Mouse (Mus musculus) thymus, postnatal 25 days (tissue): ENCODE measurements around the gene Ldlrap1.

Experiments
- DNase-seq: peaks from one replicate; pipeline ENCODE4 v3.0.0; 2022

Ldlrap1 gene

DNA sequence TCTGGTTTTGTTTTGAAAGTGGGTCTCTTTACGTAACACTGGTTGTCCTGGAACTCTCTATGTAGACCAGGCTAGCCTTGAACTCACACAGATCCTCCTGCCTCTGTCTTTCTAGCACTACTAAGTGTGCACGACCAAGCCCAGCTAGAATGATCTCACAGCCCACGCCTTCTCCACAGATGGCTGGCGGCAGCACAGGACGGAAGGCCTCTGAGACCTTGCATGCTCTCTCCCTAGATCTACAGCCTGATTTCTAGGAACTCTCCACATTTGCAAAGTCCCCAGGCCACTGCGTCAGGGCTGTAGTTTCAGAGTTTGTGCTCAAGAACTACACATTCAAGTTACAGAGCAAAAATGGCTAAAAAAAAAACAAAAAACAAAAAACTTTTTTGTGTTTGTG, 6.3 kb upstream of the Ldlrap1 start:
- DNase-seq, result no peak

DNA sequence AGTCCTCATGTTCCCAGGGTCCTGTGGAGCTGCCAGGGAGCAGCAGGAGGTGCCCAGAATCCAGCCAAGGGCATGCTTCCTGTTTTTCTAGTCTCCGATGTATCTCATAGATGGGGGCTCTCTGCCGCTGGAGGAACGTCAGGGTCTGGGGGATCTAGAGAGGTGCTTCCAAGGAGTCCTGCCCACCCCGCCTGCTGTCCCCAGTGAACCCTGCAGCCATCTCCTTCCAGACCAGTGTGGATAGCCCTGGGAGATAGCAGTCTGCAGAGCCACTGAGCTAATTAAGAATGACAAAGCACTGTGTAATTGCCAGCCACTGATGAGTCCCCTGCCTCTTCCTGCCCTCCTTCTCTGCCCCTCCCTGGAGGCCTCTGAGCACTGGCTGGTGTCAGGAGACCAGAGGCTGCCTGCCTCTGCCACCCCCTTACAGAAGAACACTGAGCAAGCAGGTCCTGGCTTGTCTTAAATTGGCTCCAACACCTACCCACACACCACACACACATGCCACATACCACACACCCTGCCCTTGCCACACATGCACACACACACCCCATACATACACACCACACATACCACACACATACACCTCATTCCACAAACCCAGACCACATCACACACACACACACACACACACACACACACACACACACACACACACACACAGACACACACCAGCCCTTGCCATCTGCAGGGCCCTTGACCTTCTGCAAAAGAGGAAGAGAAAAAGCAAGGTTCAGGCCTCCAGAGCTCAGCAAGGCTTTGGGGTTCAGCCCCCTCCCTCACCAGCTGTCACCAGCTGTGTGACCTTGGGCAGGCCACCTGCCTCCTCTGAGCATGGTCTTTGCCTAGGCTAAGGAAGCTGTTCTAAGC, 5.2 kb upstream of the Ldlrap1 start:
- DNase-seq, result peak; percentile 69

DNA sequence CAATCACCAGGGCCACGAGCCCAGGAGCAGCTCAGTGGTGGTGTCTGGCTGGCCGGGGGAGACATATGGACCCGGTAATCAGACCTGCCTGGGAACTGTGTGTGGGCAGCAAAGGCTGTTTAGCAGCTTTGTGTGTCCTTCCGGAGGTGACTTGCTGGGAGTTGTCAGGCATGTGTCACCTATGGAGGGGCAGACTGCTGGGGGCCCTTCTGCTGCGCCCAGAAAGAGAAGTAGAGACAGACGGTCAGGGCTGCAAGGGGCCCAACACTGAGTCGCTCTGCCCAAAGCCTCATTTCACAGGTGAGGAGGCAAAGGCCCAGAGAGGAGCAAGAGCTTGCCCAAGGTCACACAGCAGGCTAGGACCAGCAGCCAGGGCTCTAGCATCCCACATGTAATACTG, 2.1 kb upstream of the Ldlrap1 start:
- DNase-seq, result no peak

DNA sequence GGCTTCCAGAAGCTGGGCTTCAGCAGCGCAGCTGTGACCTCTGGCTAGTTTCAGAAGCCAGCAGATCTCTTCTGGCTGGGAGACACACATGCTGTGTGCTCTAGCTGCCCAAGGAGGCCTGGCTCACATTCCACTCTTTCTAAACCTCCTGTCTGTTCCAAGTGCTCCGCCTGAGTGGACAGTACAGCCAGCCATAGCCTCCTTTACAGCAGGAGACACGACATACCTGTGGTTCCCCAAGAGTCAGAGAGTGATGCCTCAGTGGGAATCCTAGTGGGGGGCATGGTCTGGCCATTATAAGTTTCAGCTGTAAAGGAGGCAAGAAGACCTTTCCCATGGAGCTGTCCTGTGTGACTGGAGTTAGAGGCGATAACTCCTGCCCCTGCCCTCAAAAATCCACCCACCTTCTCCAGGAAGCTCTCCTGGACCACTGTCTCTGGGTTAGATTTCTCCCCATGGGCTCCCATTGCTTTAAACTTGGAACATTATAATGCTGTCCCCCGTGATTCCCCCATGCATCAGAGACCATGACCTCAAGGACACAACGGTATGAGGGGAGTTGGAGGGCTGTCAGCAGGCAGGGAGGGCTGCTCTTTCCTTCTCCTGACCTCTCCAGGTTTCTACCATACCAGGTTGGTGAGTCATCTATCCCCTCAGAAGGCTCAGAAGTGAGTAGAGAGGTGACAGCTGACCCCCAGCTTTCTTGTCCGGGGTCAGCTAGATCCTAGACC, 1.4 kb upstream of the Ldlrap1 start:
- DNase-seq, result no peak

DNA sequence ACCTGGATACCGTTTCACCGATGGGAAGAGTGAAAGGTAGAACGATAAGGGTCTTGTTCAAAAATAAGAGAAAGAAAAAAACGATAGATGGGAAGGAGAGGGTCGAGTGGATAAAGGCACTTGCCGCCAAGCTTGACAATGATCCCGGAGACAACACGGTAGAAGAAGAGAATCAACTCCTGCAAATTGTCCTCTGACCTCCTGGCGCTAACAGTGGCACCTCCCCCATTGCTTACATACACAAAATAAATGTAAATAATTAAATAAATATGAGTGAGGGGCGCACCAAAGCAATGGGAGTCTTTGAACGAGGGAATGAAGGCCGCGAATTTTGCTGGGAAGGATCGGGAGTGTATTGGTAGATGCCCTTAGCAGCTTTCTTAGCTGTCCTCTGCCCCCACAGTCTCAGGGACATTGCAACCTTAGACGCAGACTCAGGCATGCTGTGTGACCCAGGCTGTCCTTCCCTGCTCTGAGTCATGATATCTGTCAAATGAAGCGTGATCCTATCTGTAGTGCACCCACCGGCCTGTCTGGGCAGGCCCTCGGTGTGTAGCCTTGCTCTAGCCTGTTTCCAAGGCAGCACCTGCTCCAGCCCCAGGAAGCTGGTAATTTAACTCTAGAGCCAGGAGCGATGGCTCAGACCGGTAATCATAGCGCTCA, 533 bp upstream of the Ldlrap1 start:
- no peak for DNase-seq

DNA sequence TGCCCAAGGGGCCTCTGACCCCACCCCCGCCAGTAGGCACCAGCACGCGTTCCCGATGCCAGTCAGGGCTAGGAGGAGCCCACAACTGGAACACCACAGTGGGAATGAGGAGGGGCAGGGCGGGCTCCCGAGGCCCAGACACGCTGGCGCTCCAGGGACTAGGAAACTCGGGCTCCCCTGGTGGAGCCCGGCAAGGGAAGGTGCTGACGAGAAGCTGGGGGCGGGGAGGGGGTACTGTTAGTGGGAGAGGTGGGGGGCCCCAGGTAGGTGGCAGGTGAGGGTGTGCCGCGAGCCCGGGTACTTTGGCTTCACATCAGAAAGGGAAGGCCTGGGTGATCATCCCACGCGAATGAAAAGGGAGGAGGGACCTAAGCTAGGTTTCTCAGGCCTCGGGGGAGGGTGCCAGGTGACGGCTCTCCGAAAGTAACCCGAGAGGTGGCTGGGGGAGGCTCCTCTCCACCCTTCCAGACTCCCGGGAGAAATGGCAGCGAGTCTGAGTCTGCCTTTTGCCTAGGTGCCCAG, 859 bp downstream of the Ldlrap1 start:
- DNase-seq, result peak; percentile 33

DNA sequence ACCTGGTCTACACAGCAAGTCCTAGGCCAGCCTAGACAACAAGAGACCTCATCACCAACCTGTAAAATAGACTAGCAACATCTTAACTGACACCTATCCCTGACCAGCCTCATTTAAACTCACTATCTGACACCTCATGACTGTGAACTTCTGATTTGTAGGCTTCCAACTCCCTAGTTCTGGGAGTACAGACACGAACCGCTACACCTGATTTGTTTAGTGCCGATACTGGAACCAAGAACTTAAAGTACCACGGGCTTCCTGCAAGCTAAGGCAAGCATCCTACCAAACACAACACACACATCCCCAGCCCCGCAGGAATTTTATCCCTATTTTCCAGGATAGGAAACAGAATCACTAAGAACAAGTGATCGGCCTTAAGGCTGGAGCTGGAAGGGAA, 1.5 kb downstream of the Ldlrap1 start:
- no peak for DNase-seq

DNA sequence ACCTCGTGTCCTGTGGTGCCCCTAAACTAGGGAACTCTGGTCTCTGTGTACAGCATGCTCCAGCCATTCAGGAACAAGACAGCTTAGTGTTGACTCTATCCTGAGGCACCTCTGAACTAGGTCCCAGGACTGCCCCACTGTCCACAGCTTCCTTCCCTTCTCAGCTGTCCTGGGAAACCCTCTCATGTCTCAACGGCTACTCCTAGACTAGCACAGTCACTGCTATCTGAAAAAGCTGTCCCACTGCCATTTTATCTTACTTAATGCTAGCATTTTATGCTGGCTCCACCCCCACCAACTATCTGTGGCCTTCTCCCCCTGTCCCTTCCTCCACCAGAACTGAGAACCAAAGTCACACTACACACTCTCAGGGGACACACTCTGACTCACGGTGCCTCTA, 3.5 kb downstream of the Ldlrap1 start:
- no peak for DNase-seq

DNA sequence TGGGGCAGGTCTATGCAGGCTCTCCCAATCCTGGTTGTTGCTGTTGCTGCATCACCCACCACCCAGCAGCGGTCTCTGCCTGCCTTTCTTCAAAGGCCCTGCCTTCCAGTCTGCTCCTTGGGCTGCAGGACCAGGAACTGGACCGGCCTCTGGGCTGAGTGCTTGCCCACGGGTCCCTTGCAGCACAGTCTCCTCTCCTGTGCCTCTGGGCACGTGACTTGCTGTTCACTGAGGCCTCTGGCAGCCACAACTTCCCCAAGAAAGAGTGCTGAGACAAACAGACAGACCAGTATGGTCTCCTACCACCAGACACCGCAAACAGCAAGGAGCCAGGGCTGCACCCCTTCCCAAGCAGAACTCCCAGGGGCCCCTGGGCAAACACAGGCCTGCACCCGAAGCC, 5.5 kb downstream of the Ldlrap1 start:
- no peak for DNase-seq

DNA sequence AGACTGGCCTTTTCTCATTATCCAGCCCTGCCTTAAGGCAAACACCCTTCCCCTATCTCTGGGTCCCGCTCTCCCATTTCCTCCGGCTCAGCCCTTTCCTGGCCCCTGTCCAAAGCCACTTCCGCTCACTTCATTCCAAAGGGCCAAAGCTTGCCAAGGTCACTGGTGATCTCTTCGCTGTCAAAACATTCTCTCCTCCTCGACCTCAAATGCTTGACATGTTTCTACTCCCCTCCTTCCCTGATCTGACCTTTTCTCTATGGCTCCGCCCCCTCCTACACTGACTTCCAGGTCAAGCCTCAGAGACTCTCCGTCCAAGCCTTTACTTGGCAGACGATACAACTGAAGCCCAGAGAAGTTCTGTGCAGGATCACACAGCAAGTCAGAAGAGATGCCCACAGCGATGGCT, 7.0 kb downstream of the Ldlrap1 start:
- no peak for DNase-seq

DNA sequence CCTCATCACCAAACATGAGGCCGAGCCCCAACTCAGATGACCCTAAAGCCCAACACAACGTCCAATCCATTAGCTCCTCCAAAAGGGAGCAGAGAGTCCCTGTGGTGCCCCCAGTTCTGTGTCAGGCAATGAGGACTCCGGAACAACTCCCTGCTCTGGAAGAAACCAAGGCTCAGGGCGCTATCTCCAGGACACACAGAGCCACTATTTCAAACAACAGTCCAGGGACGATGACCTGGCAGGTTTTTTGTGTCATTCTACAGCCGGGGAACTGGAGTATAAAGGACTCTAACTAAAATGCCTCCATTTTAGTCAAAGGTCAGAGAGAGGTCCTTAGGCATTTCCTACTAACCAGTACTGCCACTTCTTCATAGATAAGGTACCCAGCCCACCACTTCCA, 7.5 kb downstream of the Ldlrap1 start:
- no peak for DNase-seq

DNA sequence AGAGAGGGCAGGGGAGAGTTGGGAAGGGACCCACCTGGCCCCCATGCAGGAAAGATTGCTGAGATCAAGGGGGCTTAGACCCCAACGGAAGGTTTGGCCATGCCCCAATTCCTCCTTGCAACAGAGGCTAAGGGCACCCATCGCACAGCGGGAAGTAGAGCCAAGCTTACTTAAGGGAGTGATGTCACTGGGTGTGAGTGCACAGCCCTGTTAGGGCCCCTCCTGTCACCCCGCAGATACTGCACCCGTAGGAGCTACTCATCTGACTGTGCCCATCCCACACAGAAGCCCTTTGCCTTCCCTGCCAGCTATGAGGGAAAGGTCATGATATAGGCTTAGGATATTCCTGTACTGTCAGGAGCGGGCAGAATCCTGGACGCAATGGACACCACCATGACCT, 8.3 kb downstream of the Ldlrap1 start:
- DNase-seq, result no peak

DNA sequence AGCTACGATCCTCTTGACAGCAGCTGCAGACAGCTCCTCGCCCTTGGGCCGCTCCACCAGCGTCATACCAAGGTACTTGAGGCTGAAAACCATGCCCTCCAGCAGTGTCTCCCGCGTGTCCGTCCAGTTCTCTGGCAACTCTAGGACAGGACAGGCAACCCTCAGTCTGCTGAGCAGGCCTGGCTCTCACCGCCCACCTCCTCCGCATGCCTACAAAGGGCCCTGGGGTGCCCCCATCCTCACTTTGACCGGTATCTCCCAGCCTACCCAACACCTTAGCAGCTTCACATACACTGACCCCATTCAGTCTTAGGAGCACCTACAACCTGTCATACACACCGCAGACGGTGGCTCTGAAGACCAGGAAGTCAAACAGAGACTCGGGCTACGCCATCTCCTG, 8.9 kb downstream of the Ldlrap1 start:
- no peak for DNase-seq

DNA sequence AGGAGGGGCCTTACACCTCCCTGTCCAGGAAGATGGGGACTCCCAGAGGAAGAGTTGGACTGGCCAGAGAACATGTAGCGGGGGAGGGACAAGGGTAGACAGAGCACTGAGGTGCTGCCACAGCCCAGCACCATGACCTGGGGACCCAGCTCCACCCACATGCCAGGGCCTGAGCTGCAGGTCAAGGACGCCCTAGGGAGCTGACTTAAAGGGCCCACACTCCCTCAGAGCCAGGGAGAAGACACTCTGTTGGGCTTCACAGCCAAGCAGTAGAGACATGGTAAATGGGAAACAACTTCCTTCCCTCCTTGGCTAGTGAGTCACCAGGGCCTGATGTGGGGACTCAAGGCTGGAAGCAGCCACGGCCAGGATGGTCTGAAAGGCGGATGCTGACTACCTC, 9.5 kb downstream of the Ldlrap1 start:
- no peak for DNase-seq

DNA sequence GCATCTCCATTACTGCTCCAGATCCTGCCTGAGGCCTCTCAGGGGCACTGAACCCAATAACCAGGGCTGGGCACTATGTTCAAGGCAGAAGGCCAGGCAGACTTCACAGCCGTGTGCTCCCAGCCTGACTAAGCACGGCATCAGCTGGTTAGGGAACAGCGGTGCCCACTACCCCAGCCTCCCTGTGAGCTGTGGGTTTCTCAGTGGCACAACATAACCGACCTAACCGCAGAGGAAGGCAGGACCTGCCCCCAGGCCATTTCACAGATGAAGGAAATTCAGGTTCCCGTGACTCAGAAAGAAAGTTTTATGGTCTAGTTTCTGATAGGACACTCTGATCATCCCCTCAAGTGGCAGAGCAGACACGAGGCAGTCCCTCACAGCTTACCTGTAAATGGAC, 10.9 kb downstream of the Ldlrap1 start:
- DNase-seq, result no peak

DNA sequence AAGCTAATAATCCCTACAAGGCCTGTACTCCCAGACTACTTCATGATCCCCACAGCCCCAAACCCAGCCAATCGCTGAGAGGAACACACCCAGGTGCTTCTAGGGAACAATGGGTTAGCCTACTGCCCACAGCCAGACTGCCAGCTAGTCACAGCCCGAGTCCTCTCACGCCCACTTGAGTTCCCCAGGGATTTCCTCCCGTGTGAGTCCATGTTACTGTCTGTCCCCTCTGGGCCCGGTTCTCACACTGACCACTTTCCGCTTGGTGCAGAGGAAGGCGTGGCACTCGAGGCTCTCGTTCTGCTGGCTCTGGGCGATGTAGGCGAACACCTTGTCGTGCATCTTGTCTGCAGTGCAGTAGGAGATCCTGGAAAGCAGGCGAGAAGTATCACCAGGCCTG, 12.9 kb downstream of the Ldlrap1 start:
- DNase-seq, result no peak

DNA sequence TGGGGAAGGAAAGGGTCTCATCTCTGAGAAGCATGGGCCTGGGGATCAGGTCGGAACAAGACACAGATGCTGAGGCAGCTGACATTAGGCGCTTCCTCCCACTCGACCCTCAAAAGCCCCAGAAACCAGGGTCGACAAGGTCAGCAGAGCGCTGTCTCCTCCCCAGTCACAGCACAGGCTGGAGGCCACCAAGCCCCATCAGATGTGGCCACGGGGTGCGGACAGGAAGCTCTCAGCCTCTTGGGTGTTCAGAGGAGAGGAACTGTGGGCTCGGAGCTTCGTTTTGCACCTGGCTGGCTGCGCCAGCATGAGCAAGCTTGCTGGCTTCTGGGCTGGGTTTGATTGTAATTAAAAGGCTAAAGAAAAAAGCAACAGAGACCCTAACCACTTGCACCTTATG, 13.5 kb downstream of the Ldlrap1 start:
- DNase-seq, result peak; percentile 68

DNA sequence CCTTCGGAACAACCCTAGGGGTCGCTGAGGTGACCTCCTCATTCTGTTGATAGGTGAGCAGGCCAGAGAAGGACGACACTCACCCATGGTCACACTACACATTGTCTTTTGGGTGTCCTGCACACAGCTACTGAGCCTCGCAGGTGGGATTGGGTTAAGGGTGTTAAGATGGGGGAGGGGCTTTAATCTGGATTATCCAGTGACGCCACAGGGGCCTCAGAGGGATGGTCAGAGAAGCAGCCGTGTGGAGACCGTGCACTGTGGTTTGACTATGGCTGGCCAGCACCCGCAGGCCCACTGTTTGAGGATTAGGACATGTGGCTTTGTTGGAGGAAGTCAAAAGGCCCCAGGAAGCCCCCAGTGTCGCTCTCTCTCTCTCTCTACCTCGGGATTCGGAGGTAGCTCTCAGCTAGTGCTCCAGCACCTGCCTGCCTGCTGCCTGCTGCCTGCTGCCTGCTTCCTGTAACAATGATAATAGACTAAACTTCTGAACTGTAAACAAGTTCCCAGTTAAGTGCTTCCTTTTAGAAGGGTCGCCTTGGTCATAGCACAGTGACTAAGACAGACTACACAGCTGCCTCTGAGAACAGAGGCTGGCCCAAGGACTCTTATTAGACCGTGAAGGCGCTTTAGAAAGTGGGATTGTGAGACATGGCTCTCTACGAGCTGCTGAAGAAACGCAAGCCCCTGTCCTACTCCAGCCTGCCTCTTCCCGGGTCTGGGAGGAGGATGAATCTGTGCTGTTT, 14.1 kb downstream of the Ldlrap1 start:
- DNase-seq, result peak; percentile 53

DNA sequence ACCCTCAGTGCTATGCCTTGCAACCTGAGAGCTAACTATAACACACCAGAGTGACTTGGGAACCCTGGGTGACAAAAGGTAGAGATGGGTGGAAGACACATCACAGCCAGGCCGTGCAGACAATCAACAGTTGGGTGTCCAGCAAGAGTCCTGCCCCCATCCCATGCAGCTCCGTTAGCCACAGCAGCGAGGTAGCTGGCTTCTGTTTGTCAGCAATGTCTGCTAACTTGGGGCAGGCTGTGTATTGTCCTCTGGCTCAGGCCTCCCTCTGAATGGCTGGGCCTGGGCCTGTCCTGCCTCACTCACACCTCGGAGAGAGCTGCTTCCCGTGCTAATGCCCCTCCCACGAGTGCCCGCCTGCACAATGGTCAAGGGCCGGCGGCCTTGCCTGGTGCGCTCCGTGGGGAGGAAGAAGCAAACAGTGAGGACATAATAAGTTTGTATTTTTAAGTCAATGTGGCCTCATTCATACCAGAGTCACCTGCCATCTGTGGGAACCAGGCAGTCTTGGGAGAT, 14.9 kb downstream of the Ldlrap1 start:
- no peak for DNase-seq

DNA sequence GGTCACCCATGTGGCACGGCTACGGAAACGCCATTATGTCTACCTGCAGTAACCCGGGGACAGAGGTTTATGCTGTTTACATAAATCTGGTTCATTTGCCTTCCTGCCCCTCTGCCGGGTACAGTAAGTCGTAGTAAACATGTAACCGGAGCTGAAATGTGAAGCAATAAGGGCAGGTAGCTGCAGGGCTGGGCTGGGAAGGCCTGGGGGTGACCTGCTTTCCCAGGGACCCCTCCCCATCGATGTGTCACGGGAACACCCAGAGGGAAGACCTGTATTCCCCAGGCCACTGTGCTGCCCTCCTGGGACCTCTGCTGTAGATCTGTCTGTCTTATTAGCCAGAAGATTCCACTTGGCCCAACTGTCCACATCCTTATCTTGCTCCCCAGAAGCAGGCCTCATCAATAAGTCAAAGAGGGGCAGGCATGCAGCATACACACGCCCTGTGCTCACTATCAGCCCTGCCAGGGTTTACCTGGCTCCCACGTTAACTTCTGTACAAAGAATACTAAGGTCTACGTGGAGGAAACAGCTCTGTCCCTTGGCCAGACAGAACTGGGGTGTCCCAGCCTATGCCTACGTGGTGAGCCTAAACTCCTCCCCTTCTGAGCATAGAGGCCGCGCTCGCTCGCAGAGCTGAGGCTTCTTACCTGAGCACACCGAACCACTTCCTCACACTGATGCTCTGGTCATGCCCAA, 16.0 kb downstream of the Ldlrap1 start:
- DNase-seq, result no peak

DNA sequence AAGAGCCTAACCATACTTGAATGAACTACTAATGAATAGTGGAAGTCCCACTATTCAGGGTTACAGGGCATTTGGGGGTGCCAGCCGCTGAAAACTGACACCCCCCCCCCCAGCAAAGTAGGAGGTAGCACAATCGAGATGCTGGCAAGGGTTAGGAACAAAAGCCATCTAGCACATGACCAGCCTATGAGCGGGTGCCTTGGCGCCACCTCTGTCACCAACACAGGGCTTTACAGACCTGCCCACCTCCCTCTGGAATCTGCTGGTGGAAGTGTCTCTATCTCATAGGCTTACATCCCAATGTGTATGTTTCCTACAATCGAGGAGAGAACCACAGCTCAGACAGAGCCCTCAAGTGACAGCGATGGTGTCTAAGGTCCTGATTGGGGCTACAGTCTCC, 17.0 kb downstream of the Ldlrap1 start:
- DNase-seq, result no peak

DNA sequence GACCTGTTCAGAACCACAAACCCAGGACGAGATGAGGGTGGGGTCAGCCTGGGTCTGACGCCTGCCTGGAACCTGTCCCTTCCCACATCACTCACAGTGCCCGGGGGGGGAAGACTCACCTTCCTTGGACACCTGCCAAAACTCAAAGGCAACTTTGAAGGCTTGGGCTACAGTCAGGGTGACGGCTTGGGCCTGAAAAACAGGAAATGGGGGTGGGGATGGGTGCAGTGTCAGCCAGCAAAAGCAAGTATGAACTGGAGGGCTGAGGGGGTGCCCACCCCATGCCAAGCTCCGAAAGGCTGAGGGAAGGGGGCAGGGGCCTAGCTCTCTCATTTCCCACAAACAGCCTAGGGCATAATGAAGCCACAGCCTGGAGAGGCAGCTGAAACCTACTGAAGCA, 17.6 kb downstream of the Ldlrap1 start:
- peak; percentile 80 for DNase-seq
